Mouse (Mus musculus): ENCODE results near the gene Igfbpl1. TPM values are rescaled to one million over a fixed set of nuclear protein-coding genes. Genes with fewer than 3 reads are reported as not detected.
A peak's percentile ranks its signal among the peaks of the same experiment; 100 is the strongest.

The Igfbpl1 gene
- polyA plus RNA-seq (2014; fragmentation: Nextera tagmentation; extraction: Ambion mirVana) = 16.8 and 18.4 TPM in 2 replicates

DNA sequence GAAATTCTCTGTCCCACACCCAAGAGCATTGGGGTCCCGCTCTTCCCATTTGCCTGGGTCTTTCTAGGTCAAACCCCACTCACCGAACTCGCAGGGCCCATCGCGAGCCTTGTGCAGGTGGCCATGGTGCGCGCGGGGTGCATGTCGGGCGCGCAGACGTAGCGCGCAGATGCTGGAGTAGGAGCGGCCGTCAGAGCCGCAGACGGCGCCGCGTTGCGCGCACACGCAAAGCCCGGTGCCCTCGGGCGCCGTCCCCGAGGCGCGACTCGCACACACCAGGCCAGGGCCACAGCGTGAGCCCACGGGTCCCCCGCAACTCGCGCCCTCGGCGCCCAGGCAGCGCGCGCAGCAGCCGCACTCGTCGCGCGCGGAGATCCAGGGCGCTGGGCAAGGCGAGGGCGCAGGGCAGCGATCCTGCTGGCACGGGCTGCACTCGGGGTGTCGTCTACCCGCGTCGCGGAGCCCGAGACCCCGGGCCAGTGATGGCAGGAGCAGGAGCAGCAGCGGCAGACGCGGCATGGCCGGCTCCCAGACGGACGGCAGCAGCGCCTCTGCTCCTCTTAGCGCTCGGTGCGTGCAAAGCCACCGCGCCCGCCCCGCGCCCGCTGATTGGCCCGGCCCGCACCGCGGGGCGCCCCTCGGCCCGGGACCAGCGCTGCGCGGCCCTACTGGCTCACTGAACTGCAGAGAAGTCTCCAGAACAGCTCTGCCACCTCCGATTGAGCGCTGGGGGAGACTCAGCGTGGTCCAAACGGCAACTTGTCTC lies at the start of gene Igfbpl1:
Gene Igfbpl1 (minus strand): TSS at position 649 of the 766 bp plus-strand sequence.
- Histone ChIP-seq H3K27ac (ENCODE audit: low read depth, low read length) (0 out of 2 replicates have a peak within 1 kb of the TSS, but pooled peaks have one; percentile 30), H3K9ac (ENCODE audit: low read depth, low read length) (peak within 1 kb of the TSS; percentile 64), H3K4me1 (ENCODE audit: control insufficient read depth, insufficient read depth, low read length) (peaks cover 28% of the 10 kb centered on the region), H3K36me3 (ENCODE audit: control insufficient read depth, insufficient read depth, low read length) (no peaks in the 10 kb centered on the region), H3K27me3 (ENCODE audit: control insufficient read depth, insufficient read depth, low read length) (peaks cover 65% of the 10 kb centered on the region), H3K9me3 (replicated peaks; ENCODE audit: control insufficient read depth, low read length) (no peaks in the 10 kb centered on the region), H3K4me2 (peak within 1 kb of the TSS; percentile 83), H3K4me3 (ENCODE audit: low read depth, low read length) (peak within 1 kb of the TSS; percentile 53)
- WGBS (ENCODE audit: insufficient replicate concordance) = under 1% methylated on average over 91 of the region's 91 CpGs
- ATAC-seq (replicated peaks; ENCODE audit: insufficient number of reproducible peaks, low FRiP score, low TSS enrichment) = no peak

GRCm38 (mm10) chr4:45872147-45872546 lies 45.4 kb upstream of the Igfbpl1 start:
- WGBS (ENCODE audit: insufficient replicate concordance) = 70% methylated on average over 2 of the region's 2 CpGs
- Histone ChIP-seq H3K4me2 (no peak overlapping the region), H3K9ac (ENCODE audit: low read depth, low read length) (no peak overlapping the region), H3K27me3 (ENCODE audit: control insufficient read depth, insufficient read depth, low read length) (no peaks in the 10 kb centered on the region), H3K9me3 (replicated peaks; ENCODE audit: control insufficient read depth, low read length) (peaks cover 3% of the 10 kb centered on the region), H3K36me3 (ENCODE audit: control insufficient read depth, insufficient read depth, low read length) (no peaks in the 10 kb centered on the region), H3K4me1 (ENCODE audit: control insufficient read depth, insufficient read depth, low read length) (peaks cover 6% of the 10 kb centered on the region; the same call in 1 of the 2 replicates), H3K4me3 (ENCODE audit: low read depth, low read length) (no peak overlapping the region), H3K27ac (ENCODE audit: low read depth, low read length) (no peak overlapping the region)
- no peak for ATAC-seq (replicated peaks; ENCODE audit: insufficient number of reproducible peaks, low FRiP score, low TSS enrichment)

- Histone ChIP-seq H3K4me3 (ENCODE audit: low read depth, low read length) (no peak overlapping the region), H3K4me2 (peak overlapping the region; percentile 50), H3K36me3 (ENCODE audit: control insufficient read depth, insufficient read depth, low read length) (no peaks in the 10 kb centered on the region), H3K4me1 (ENCODE audit: control insufficient read depth, insufficient read depth, low read length) (peaks cover 6% of the 10 kb centered on the region; the same call in 1 of the 2 replicates), H3K27me3 (ENCODE audit: control insufficient read depth, insufficient read depth, low read length) (no peaks in the 10 kb centered on the region), H3K9me3 (replicated peaks; ENCODE audit: control insufficient read depth, low read length) (no peaks in the 10 kb centered on the region), H3K27ac (ENCODE audit: low read depth, low read length) (no peak overlapping the region), H3K9ac (ENCODE audit: low read depth, low read length) (no peak overlapping the region)
- WGBS (ENCODE audit: insufficient replicate concordance) = 23% methylated on average over 24 of the region's 24 CpGs
- no peak for ATAC-seq (replicated peaks; ENCODE audit: insufficient number of reproducible peaks, low FRiP score, low TSS enrichment)
These were observed 42.5 kb upstream of the Igfbpl1 start for GRCm38 (mm10) chr4:45869021-45869815.

- no peaks in the 10 kb centered on the region for H3K9me3 ChIP-seq (replicated peaks; ENCODE audit: control insufficient read depth, low read length)
- no peak overlapping the region for H3K9ac ChIP-seq (ENCODE audit: low read depth, low read length)
- H3K4me3 ChIP-seq (ENCODE audit: low read depth, low read length) = no peak overlapping the region
- no peaks in the 10 kb centered on the region for H3K36me3 ChIP-seq (ENCODE audit: control insufficient read depth, insufficient read depth, low read length)
- H3K27ac ChIP-seq (ENCODE audit: low read depth, low read length) = no peak overlapping the region
- 86% methylated on average over 8 of the region's 8 CpGs for WGBS (ENCODE audit: insufficient replicate concordance)
- ATAC-seq (replicated peaks; ENCODE audit: insufficient number of reproducible peaks, low FRiP score, low TSS enrichment) = no peak
- 0 out of 2 replicates have a peak, but pooled peaks cover 2% of the 10 kb centered on the region for H3K27me3 ChIP-seq (ENCODE audit: control insufficient read depth, insufficient read depth, low read length)
- no peak overlapping the region for H3K4me2 ChIP-seq
- H3K4me1 ChIP-seq (ENCODE audit: control insufficient read depth, insufficient read depth, low read length) = peaks cover 6% of the 10 kb centered on the region; the same call in 1 of the 2 replicates
These were observed 40.7 kb upstream of the Igfbpl1 start for GRCm38 (mm10) chr4:45867416-45867815.

- no peak overlapping the region for H3K27ac ChIP-seq (ENCODE audit: low read depth, low read length)
- H3K27me3 ChIP-seq (ENCODE audit: control insufficient read depth, insufficient read depth, low read length) = peaks cover 7% of the 10 kb centered on the region
- ATAC-seq (replicated peaks; ENCODE audit: insufficient number of reproducible peaks, low FRiP score, low TSS enrichment) = no peak
- H3K36me3 ChIP-seq (ENCODE audit: control insufficient read depth, insufficient read depth, low read length) = no peaks in the 10 kb centered on the region
- no peak overlapping the region for H3K9ac ChIP-seq (ENCODE audit: low read depth, low read length)
- H3K4me3 ChIP-seq (ENCODE audit: low read depth, low read length) = no peak overlapping the region
- WGBS (ENCODE audit: insufficient replicate concordance) = 45% methylated on average over 5 of the region's 5 CpGs
- H3K4me1 ChIP-seq (ENCODE audit: control insufficient read depth, insufficient read depth, low read length) = no peaks in the 10 kb centered on the region
- H3K4me2 ChIP-seq = no peak overlapping the region
- no peaks in the 10 kb centered on the region; the same call in 1 of the 2 replicates for H3K9me3 ChIP-seq (replicated peaks; ENCODE audit: control insufficient read depth, low read length)
These were observed 34.4 kb upstream of the Igfbpl1 start for GRCm38 (mm10) chr4:45861160-45861559.

DNA sequence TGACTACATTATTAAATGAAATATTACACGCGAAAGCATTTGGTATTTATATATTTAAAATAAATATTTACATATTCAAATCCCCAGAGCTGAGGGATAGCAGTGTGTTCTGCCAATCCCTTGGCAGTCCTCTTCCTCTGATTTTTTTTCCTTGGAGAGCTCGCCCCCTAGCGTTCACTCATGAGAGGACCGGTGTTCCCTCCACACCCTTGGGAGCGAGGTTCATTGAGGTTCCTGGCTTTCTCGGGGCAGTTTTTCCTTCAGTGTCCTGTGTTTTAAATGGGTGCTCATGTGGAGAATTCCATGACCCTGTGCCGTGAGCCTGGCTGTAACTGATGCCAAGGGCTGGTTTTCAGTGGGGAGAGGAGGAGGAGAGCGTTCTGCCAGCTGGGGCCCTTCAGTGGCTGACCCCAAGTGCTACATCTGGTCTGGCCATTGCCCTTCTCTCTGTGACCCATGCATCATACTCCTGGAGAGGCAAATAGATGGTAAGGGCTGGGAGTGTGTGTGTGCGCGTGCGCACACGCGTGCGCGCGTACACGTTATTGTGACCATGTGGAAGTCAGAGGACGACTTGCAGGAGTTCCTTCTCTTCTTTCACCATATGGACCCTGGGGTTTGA lies 29.2 kb upstream of the Igfbpl1 start:
- WGBS (ENCODE audit: insufficient replicate concordance) = 43% methylated on average over 19 of the region's 19 CpGs
- no peak overlapping the region for H3K4me2 ChIP-seq
- no peaks in the 10 kb centered on the region for H3K36me3 ChIP-seq (ENCODE audit: control insufficient read depth, insufficient read depth, low read length)
- H3K4me3 ChIP-seq (ENCODE audit: low read depth, low read length) = no peak overlapping the region
- no peak overlapping the region for H3K9ac ChIP-seq (ENCODE audit: low read depth, low read length)
- no peaks in the 10 kb centered on the region; the same call in 1 of the 2 replicates for H3K9me3 ChIP-seq (replicated peaks; ENCODE audit: control insufficient read depth, low read length)
- H3K27ac ChIP-seq (ENCODE audit: low read depth, low read length) = no peak overlapping the region
- ATAC-seq (replicated peaks; ENCODE audit: insufficient number of reproducible peaks, low FRiP score, low TSS enrichment) = no peak; the same call in 1 of the 2 replicates
- peaks cover 10% of the 10 kb centered on the region for H3K4me1 ChIP-seq (ENCODE audit: control insufficient read depth, insufficient read depth, low read length)
- H3K27me3 ChIP-seq (ENCODE audit: control insufficient read depth, insufficient read depth, low read length) = peaks cover 14% of the 10 kb centered on the region

GRCm38 (mm10) chr4:45853496-45854246 lies 26.9 kb upstream of the Igfbpl1 start:
- ATAC-seq (replicated peaks; ENCODE audit: insufficient number of reproducible peaks, low FRiP score, low TSS enrichment) = no peak
- WGBS (ENCODE audit: insufficient replicate concordance) = 43% methylated on average over 15 of the region's 15 CpGs
- no peak overlapping the region for H3K4me2 ChIP-seq

GRCm38 (mm10) chr4:45851640-45852051 lies 24.9 kb upstream of the Igfbpl1 start:
- peaks cover 13% of the 10 kb centered on the region for H3K4me1 ChIP-seq (ENCODE audit: control insufficient read depth, insufficient read depth, low read length)
- H3K27ac ChIP-seq (ENCODE audit: low read depth, low read length) = no peak overlapping the region
- H3K4me2 ChIP-seq = no peak overlapping the region
- ATAC-seq (replicated peaks; ENCODE audit: insufficient number of reproducible peaks, low FRiP score, low TSS enrichment) = no peak
- WGBS (ENCODE audit: insufficient replicate concordance) = 20% methylated on average over 3 of the region's 3 CpGs
- H3K9ac ChIP-seq (ENCODE audit: low read depth, low read length) = no peak overlapping the region
- H3K9me3 ChIP-seq (replicated peaks; ENCODE audit: control insufficient read depth, low read length) = no peaks in the 10 kb centered on the region
- no peaks in the 10 kb centered on the region for H3K36me3 ChIP-seq (ENCODE audit: control insufficient read depth, insufficient read depth, low read length)
- peaks cover 30% of the 10 kb centered on the region for H3K27me3 ChIP-seq (ENCODE audit: control insufficient read depth, insufficient read depth, low read length)
- no peak overlapping the region for H3K4me3 ChIP-seq (ENCODE audit: low read depth, low read length)

More at GRCm38 (mm10) chr4:45853496-45854246, 26.9 kb upstream of the Igfbpl1 start:
- no peak overlapping the region for H3K9ac ChIP-seq (ENCODE audit: low read depth, low read length)
- no peak overlapping the region for H3K27ac ChIP-seq (ENCODE audit: low read depth, low read length)
- H3K36me3 ChIP-seq (ENCODE audit: control insufficient read depth, insufficient read depth, low read length) = no peaks in the 10 kb centered on the region
- no peaks in the 10 kb centered on the region for H3K9me3 ChIP-seq (replicated peaks; ENCODE audit: control insufficient read depth, low read length)
- peaks cover 10% of the 10 kb centered on the region for H3K4me1 ChIP-seq (ENCODE audit: control insufficient read depth, insufficient read depth, low read length)
- no peak overlapping the region for H3K4me3 ChIP-seq (ENCODE audit: low read depth, low read length)
- peaks cover 24% of the 10 kb centered on the region for H3K27me3 ChIP-seq (ENCODE audit: control insufficient read depth, insufficient read depth, low read length)

Data from heart, embryonic 11.5 days (tissue).